Mouse (Mus musculus) MEL (cell line): ENCODE measurements at regions not wholly inside any gene's neighbourhood (a gene's known extent, or its start where the extent isn't known, plus 50 kb on each side); places are given as distances from the start of the nearest gene placed in this dataset.

Experiments used
- DNase-seq: peaks from one replicate; pipeline ENCODE4 v3.0.0; 2011; ENCODE audit warnings: low read depth, low spot score
- H3K27ac ChIP-seq: 2 replicates; pipeline ENCODE4 v1.5.1; 2012; ENCODE audit warnings: low read depth, mild to moderate bottlenecking, control low read depth, low read length, moderate library complexity; ENCODE audit not compliant: control insufficient read depth
- H3K27me3 ChIP-seq, 2 experiments: fragments of 150-350 bp in 1 of 2; sonication (generic) in 1 of 2; 2 replicates each; pipeline ENCODE4 v1.6.1; 2012; ENCODE audit warnings: low read length in 2 of 2, mild to moderate bottlenecking in 2 of 2, improper control_type of control experiment in 1 of 2, moderate library complexity in 1 of 2; ENCODE audit not compliant: insufficient read depth in 2 of 2, control insufficient read depth in 1 of 2
- H3K36me3 ChIP-seq, 2 experiments: 2 replicates each; pipeline ENCODE4 v1.6.1; 2012 to 2014; ENCODE audit warnings: low read length in 2 of 2, improper control_type of control experiment in 1 of 2, inconsistent platforms in 1 of 2, mild to moderate bottlenecking in 1 of 2; ENCODE audit not compliant: insufficient read depth in 2 of 2, control insufficient read depth in 1 of 2
- H3K4me1 ChIP-seq, 2 experiments: fragments of 150-350 bp in 1 of 2; sonication (generic) in 1 of 2; 2 replicates each; pipeline ENCODE4 v1.6.1; 2012; ENCODE audit warnings: low read length in 2 of 2, improper control_type of control experiment in 1 of 2, mild to moderate bottlenecking in 1 of 2; ENCODE audit not compliant: insufficient read depth in 2 of 2, control insufficient read depth in 1 of 2
- H3K4me3 ChIP-seq, 2 experiments: fragments of 150-350 bp in 1 of 2; sonication (generic) in 1 of 2; 2 replicates each; pipeline ENCODE4 v1.5.1; 2012; ENCODE audit warnings: low read depth in 2 of 2, low read length in 2 of 2, mild to moderate bottlenecking in 2 of 2, moderate library complexity in 2 of 2, control low read depth in 1 of 2, improper control_type of control experiment in 1 of 2; ENCODE audit not compliant: control insufficient read depth in 1 of 2, insufficient read depth in 1 of 2
- H3K79me2 ChIP-seq: 2 replicates; pipeline ENCODE4 v1.6.1; 2012; ENCODE audit warnings: mild to moderate bottlenecking, low read length, moderate library complexity; ENCODE audit not compliant: control insufficient read depth, poor library complexity, insufficient read depth
- H3K9ac ChIP-seq: 2 replicates; pipeline ENCODE4 v1.6.1; 2012; ENCODE audit warnings: low read depth, mild to moderate bottlenecking, control low read depth, low read length, moderate library complexity; ENCODE audit not compliant: control insufficient read depth, poor library complexity, severe bottlenecking
- H3K9me3 ChIP-seq: fragments of 150-350 bp; sonication (generic); replicated peaks from 2 replicates; pipeline ENCODE4 v1.6.1; 2012; ENCODE audit warnings: mild to moderate bottlenecking, low read length, improper control_type of control experiment, moderate library complexity; ENCODE audit not compliant: insufficient read depth
- CTCF ChIP-seq, 3 experiments: IDR thresholded peaks in 2 of 3; conservative IDR thresholded peaks in 1 of 3; 2 replicates each; pipeline ENCODE4 v1.5.1; 2011 to 2012; ENCODE audit warnings: low read length in 3 of 3, low read depth in 2 of 3, mild to moderate bottlenecking in 2 of 3, improper control_type of control experiment in 1 of 3, inconsistent platforms in 1 of 3, mixed read lengths in 1 of 3, moderate library complexity in 1 of 3; ENCODE audit not compliant: control insufficient read depth in 1 of 3, insufficient read depth in 1 of 3, poor library complexity in 1 of 3, severe bottlenecking in 1 of 3
- ELF1 ChIP-seq: IDR thresholded peaks from 2 replicates; pipeline ENCODE4 v1.6.1; 2014; ENCODE audit warnings: low read depth, mild to moderate bottlenecking, inconsistent platforms, low read length, improper control_type of control experiment, moderate library complexity
- ETS1 ChIP-seq: IDR thresholded peaks from 2 replicates; pipeline ENCODE4 v1.6.1; 2012; ENCODE audit warnings: low read depth, mild to moderate bottlenecking, inconsistent platforms, low read length, improper control_type of control experiment, moderate library complexity
- GABPA ChIP-seq: IDR thresholded peaks from 2 replicates; pipeline ENCODE4 v1.6.1; 2012; ENCODE audit warnings: low read depth, mild to moderate bottlenecking, inconsistent platforms, low read length, improper control_type of control experiment, moderate library complexity
- HCFC1 ChIP-seq: IDR thresholded peaks from 2 replicates; pipeline ENCODE4 v1.6.1; 2012; ENCODE audit warnings: low read depth, mild to moderate bottlenecking, inconsistent platforms, low read length, improper control_type of control experiment, moderate library complexity
- MAX ChIP-seq: IDR thresholded peaks from 2 replicates; pipeline ENCODE4 v1.6.1; 2011; ENCODE audit warnings: low read length, improper control_type of control experiment
- MEF2A ChIP-seq: IDR thresholded peaks from 2 replicates; pipeline ENCODE4 v1.6.1; 2014; ENCODE audit warnings: low read depth, mild to moderate bottlenecking, inconsistent platforms, low read length, improper control_type of control experiment; ENCODE audit not compliant: poor library complexity, insufficient replicate concordance, severe bottlenecking; ENCODE audit errors: extremely low read depth
- NELFE ChIP-seq: IDR thresholded peaks from 2 replicates; pipeline ENCODE4 v1.6.1; 2011; ENCODE audit warnings: low read depth, low read length, improper control_type of control experiment
- POLR2A ChIP-seq, 2 experiments: IDR thresholded peaks; 2 replicates each; pipeline ENCODE4 v1.6.1; 2011 to 2012; ENCODE audit warnings: low read length in 2 of 2, mild to moderate bottlenecking in 2 of 2, control low read depth in 1 of 2, improper control_type of control experiment in 1 of 2, low read depth in 1 of 2, moderate library complexity in 1 of 2; ENCODE audit not compliant: control insufficient read depth in 1 of 2, insufficient read depth in 1 of 2, poor library complexity in 1 of 2
- POLR2AphosphoS2 ChIP-seq: IDR thresholded peaks from 2 replicates; pipeline ENCODE4 v1.6.1; 2011; ENCODE audit warnings: low read length, improper control_type of control experiment
- RAD21 ChIP-seq: IDR thresholded peaks from 2 replicates; pipeline ENCODE4 v1.6.1; 2011; ENCODE audit warnings: mild to moderate bottlenecking, low read depth, low read length, improper control_type of control experiment
- SMC3 ChIP-seq: IDR thresholded peaks from 2 replicates; pipeline ENCODE4 v1.6.1; 2011; ENCODE audit warnings: low read depth, low read length, improper control_type of control experiment
- TAL1 ChIP-seq: IDR thresholded peaks from 2 replicates; pipeline ENCODE4 v1.6.1; 2012; ENCODE audit warnings: mild to moderate bottlenecking, inconsistent platforms, low read length, moderate library complexity, mixed read lengths
- TCF12 ChIP-seq: IDR thresholded peaks from 2 replicates; pipeline ENCODE4 v1.6.1; 2014; ENCODE audit warnings: low read depth, mild to moderate bottlenecking, inconsistent platforms, low read length, improper control_type of control experiment, moderate library complexity
- USF2 ChIP-seq, 2 experiments: IDR thresholded peaks; 2 replicates each; pipeline ENCODE4 v1.6.1; 2011 to 2012; ENCODE audit warnings: improper control_type of control experiment in 2 of 2, low read length in 2 of 2, borderline replicate concordance in 1 of 2, inconsistent platforms in 1 of 2, low read depth in 1 of 2, mild to moderate bottlenecking in 1 of 2; ENCODE audit not compliant: insufficient read depth in 1 of 2
- ZKSCAN1 ChIP-seq: IDR thresholded peaks from 2 replicates; pipeline ENCODE4 v1.6.1; 2012; ENCODE audit warnings: low read depth, mild to moderate bottlenecking, inconsistent platforms, low read length, improper control_type of control experiment, moderate library complexity
- ZNF384 ChIP-seq: IDR thresholded peaks from 2 replicates; pipeline ENCODE4 v1.6.1; 2012; ENCODE audit warnings: low read depth, mild to moderate bottlenecking, inconsistent platforms, low read length, improper control_type of control experiment

DNA sequence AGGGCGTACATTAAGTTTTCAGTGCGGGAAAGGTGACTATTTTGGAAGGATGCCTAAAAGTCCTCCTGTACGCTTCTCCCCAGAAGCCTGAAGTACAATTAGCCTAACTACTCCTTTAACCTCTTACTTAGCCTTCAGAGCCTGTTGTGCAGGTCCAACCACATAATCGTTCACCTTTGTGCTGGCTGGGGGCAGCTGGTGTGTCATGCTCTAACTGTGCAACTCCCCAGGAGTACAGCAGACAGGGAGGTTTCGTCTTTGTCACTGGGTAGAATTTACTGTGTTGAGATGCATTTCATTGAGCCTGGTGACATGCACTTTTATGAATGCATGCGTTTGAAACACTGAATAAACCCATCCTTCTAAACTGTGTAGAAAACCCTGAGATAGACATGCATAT lies 143.6 kb upstream of the Sash1 start:
- H3K36me3 ChIP-seq = no peaks in the 10 kb centered on the region
- H3K27me3 ChIP-seq = no peaks in the 10 kb centered on the region
- no peak overlapping the region for H3K27ac ChIP-seq
- no peaks in the 10 kb centered on the region for H3K79me2 ChIP-seq
- H3K4me3 ChIP-seq = no peak overlapping the region
- no peak for DNase-seq
- H3K4me1 ChIP-seq = no peaks in the 10 kb centered on the region
- no peaks in the 10 kb centered on the region for H3K9me3 ChIP-seq
- no peak overlapping the region for H3K9ac ChIP-seq
- TF ChIP-seq TAL1 = no peak

DNA sequence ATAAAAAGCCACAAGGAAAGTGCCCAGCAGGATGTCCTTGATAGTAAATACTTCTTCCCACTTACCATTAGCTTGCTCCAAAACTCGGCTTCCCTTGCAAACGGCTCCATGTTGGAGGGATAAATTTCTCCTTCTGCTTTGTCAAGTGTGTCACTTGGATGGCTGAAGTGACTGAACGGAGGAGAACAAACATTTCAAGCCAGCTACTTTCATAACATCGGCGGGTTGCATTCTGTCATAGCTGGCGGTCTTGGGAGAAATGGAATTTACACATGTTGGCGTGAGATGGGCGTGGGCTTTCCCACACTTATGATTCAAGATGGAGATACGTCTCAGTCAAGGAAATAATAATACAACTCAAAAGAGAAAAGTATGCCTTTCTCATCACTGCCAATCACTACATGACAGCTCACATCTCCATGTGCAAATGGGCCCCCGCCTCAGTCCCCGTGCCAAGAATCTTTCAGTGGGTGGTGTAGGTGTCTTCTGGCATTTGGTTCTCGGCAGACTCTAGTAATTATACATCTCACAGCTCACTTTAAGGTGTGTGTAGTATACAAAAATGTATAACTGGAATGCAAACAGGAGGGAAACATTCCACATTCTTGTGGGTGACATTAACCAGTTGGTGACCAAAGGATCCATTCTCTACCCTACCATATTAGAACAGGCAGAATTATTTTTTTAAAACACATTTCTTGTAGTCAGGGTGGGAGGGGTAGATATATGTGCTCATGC lies 141.4 kb upstream of the Sash1 start:
- H3K4me3 ChIP-seq = no peak overlapping the region
- no peak overlapping the region for H3K9ac ChIP-seq
- H3K27ac ChIP-seq = no peak overlapping the region
- no peaks in the 10 kb centered on the region for H3K27me3 ChIP-seq
- H3K4me1 ChIP-seq = no peaks in the 10 kb centered on the region
- H3K9me3 ChIP-seq = no peaks in the 10 kb centered on the region
- TF ChIP-seq TAL1 (no peak), SMC3 (no peak), NELFE (no peak)
- TF ChIP-seq, all 39 proteins: peak for 0
- Histone ChIP-seq H3K36me3 (no peaks in the 10 kb centered on the region), H3K79me2 (no peaks in the 10 kb centered on the region)
- no peak for DNase-seq

DNA sequence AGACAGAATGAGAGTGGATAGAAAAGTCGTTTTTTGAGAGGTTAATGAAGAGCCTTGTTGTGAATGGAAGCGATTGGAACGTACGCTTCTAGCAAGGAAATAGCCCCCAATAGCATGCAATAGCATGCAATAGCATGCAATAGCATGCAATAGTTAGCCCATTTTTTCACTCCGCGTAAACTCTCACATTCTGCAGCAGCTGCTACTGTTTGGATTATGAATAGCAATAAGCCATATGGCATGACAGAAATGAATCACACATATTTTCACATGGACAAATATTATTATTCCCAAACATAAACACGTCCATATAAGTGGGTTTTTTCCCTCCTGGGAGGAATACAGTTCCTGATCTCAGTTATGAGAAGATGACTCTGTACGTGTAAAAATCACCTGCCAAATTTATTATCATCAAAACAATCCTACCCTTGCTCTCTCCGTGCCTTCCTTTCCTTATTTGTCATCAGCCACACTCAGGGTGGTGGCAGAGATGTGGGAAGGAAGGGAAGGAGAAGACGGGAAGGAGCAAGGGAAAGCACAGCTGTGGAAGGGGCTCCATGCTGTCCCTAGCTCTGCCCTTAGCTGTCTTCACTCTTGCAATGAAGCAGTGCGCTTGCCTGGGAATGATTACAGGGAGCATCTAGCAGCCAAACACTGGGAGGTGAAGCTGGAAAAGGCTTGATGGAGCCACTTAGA lies 129.1 kb upstream of the Sash1 start:
- no peak overlapping the region for H3K27ac ChIP-seq
- H3K27me3 ChIP-seq = no peaks in the 10 kb centered on the region
- no peaks in the 10 kb centered on the region for H3K4me1 ChIP-seq
- no peaks in the 10 kb centered on the region for H3K79me2 ChIP-seq
- H3K9ac ChIP-seq = no peak overlapping the region
- no peaks in the 10 kb centered on the region for H3K9me3 ChIP-seq
- no peak overlapping the region for H3K4me3 ChIP-seq
- no peak for TF ChIP-seq ZKSCAN1
- no peak for TF ChIP-seq RAD21
- TF ChIP-seq POLR2A (IDR thresholded peaks at IDR 0.05; ENCODE audit: control insufficient read depth in 1 of 2, insufficient read depth in 1 of 2, low read depth in 1 of 2, low read length in 2 of 2, poor library complexity in 1 of 2) = no peak
- TF ChIP-seq MEF2A = no peak
- no peak for TF ChIP-seq GABPA
- no peak for TF ChIP-seq ZNF384
- no peak for TF ChIP-seq SMC3
- no peak for TF ChIP-seq ELF1
- no peak for TF ChIP-seq MAX
- no peak for TF ChIP-seq TCF12
- no peak for TF ChIP-seq USF2 (IDR thresholded peaks at IDR 0.05; ENCODE audit: borderline replicate concordance in 1 of 2, insufficient read depth in 1 of 2, low read depth in 1 of 2, low read length in 2 of 2)
- no peak for TF ChIP-seq ETS1
- TF ChIP-seq CTCF (IDR thresholded peaks at IDR 0.05 in 2 of 3, conservative IDR thresholded peaks at IDR 0.05 in 1 of 3; ENCODE audit: control insufficient read depth in 1 of 3, insufficient read depth in 1 of 3, low read depth in 2 of 3, low read length in 3 of 3, poor library complexity in 1 of 3, severe bottlenecking in 1 of 3) = no peak
- no peak for TF ChIP-seq HCFC1
- TF ChIP-seq TAL1 = no peak
- no peak for TF ChIP-seq POLR2AphosphoS2
- DNase-seq = no peak
- no peaks in the 10 kb centered on the region for H3K36me3 ChIP-seq
